Mouse (Mus musculus): ENCODE measurements around the gene Ppil1. TPM values are rescaled to one million over a fixed set of nuclear protein-coding genes. Genes with fewer than 3 reads are reported as not detected.

Gene Ppil1
- 101 TPM in 2 replicates for polyA plus RNA-seq (2014; fragmentation: Nextera tagmentation; extraction: Ambion mirVana)

GRCm38 (mm10) chr17:29263840-29264633 lies at the start of gene Ppil1:
Gene Ppil1, minus strand, starts transcription at chr17:29264186.
- H3K27ac ChIP-seq = peak within 1 kb of the TSS; percentile 97
- H3K36me3 ChIP-seq (replicated peaks; ENCODE audit: control insufficient read depth, insufficient read depth) = peaks cover 14% of the 10 kb centered on the region; the same call in 1 of the 2 replicates
- no peaks in the 10 kb centered on the region for H3K27me3 ChIP-seq (ENCODE audit: control insufficient read depth, insufficient read depth, low read length)
- DNase-seq (ENCODE audit: low spot score) = peak; percentile 81
- H3K9me3 ChIP-seq (ENCODE audit: control insufficient read depth, low read length) = no peaks in the 10 kb centered on the region
- H3K4me2 ChIP-seq (replicated peaks) = peak within 1 kb of the TSS; percentile 61
- H3K4me3 ChIP-seq (replicated peaks; ENCODE audit: low read length) = peak within 1 kb of the TSS; percentile 71
- H3K4me1 ChIP-seq (replicated peaks; ENCODE audit: control insufficient read depth, insufficient read depth, low read length) = peaks cover 14% of the 10 kb centered on the region
- ATAC-seq (ENCODE audit: low FRiP score) = peak; percentile 71
- peak within 1 kb of the TSS; percentile 73 for H3K9ac ChIP-seq
- 8% methylated on average over 38 of the region's 38 CpGs for WGBS

- Histone ChIP-seq H3K9me3 (ENCODE audit: control insufficient read depth, low read length) (no peaks in the 10 kb centered on the region; the same call in 1 of the 2 replicates), H3K4me2 (replicated peaks) (no peak overlapping the region), H3K27me3 (ENCODE audit: control insufficient read depth, insufficient read depth, low read length) (no peaks in the 10 kb centered on the region), H3K36me3 (replicated peaks; ENCODE audit: control insufficient read depth, insufficient read depth) (no peaks in the 10 kb centered on the region), H3K9ac (no peak overlapping the region), H3K4me3 (replicated peaks; ENCODE audit: low read length) (no peak overlapping the region), H3K27ac (no peak overlapping the region), H3K4me1 (replicated peaks; ENCODE audit: control insufficient read depth, insufficient read depth, low read length) (no peaks in the 10 kb centered on the region)
- ATAC-seq (ENCODE audit: low FRiP score) (no peak), DNase-seq (ENCODE audit: low spot score) (no peak)
These were observed 49.3 kb upstream of the Ppil1 start for GRCm38 (mm10) chr17:29313300-29313699.

- Histone ChIP-seq H3K4me1 (replicated peaks; ENCODE audit: control insufficient read depth, insufficient read depth, low read length) (0 out of 2 replicates have a peak, but pooled peaks cover 1% of the 10 kb centered on the region), H3K27me3 (ENCODE audit: control insufficient read depth, insufficient read depth, low read length) (no peaks in the 10 kb centered on the region), H3K4me2 (replicated peaks) (no peak overlapping the region), H3K9me3 (ENCODE audit: control insufficient read depth, low read length) (no peaks in the 10 kb centered on the region; the same call in 1 of the 2 replicates), H3K36me3 (replicated peaks; ENCODE audit: control insufficient read depth, insufficient read depth) (no peaks in the 10 kb centered on the region), H3K4me3 (replicated peaks; ENCODE audit: low read length) (no peak overlapping the region), H3K9ac (no peak overlapping the region), H3K27ac (no peak overlapping the region)
- 94% methylated on average over 2 of the region's 2 CpGs for WGBS
- DNase-seq (ENCODE audit: low spot score) = no peak
- no peak for ATAC-seq (ENCODE audit: low FRiP score)
These were observed 48.1 kb upstream of the Ppil1 start for GRCm38 (mm10) chr17:29312082-29312481.

DNA sequence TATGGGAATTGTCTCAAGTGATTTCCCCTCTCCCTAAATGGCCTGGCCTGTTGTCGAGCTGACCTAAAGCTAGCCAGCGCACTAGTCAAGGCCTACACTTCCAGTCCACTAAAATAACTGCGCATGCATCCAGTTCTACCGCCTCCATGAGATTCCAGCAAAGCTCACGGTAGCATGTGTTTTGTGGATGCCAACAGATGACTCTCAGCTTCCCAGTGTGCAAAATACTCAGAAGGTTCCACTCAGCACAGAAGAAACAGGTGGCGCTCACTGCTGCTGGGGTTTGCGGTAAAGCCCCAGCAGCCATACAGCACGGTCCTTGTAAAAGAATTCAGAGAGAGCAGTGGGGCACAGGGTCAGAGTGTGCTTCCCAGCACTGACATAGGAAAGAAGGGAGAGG lies 47.6 kb upstream of the Ppil1 start:
- Histone ChIP-seq H3K36me3 (replicated peaks; ENCODE audit: control insufficient read depth, insufficient read depth) (no peaks in the 10 kb centered on the region), H3K4me3 (replicated peaks; ENCODE audit: low read length) (no peak overlapping the region), H3K27ac (no peak overlapping the region), H3K4me2 (replicated peaks) (no peak overlapping the region), H3K27me3 (ENCODE audit: control insufficient read depth, insufficient read depth, low read length) (no peaks in the 10 kb centered on the region), H3K9ac (no peak overlapping the region), H3K9me3 (ENCODE audit: control insufficient read depth, low read length) (no peaks in the 10 kb centered on the region; the same call in 1 of the 2 replicates), H3K4me1 (replicated peaks; ENCODE audit: control insufficient read depth, insufficient read depth, low read length) (0 out of 2 replicates have a peak, but pooled peaks cover 4% of the 10 kb centered on the region)
- no peak for DNase-seq (ENCODE audit: low spot score)
- ATAC-seq (ENCODE audit: low FRiP score) = no peak
- WGBS = 91% methylated on average over 8 of the region's 8 CpGs

DNA sequence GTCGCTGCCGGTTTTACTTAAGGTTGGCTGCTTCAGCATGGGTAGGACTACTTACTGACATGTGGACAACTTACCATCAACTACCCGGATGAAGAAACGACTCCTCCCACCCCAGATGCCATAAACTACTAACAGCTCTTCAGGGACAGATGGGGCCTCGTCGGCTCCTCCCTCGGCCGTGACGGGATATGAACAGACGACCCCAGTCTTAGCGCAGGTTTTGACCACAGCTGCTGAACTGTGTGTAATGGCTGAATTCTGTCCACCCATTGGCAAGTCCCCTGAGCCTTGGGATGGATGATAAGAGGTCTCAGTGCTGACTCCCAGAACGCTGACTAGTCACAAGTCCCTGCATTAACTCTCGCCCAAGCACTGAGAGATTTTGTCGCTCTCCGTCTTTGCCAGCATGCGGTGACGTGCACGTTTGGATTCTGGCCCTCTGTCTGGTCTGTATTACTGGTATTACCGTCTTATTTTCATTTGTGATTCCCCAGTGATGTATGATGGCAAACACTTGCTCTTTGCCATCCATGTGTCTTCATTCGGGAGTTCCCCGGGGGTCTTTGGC lies 46.2 kb upstream of the Ppil1 start:
- no peak for DNase-seq (ENCODE audit: low spot score)
- Histone ChIP-seq H3K4me3 (replicated peaks; ENCODE audit: low read length) (no peak overlapping the region), H3K9ac (no peak overlapping the region), H3K36me3 (replicated peaks; ENCODE audit: control insufficient read depth, insufficient read depth) (no peaks in the 10 kb centered on the region), H3K4me1 (replicated peaks; ENCODE audit: control insufficient read depth, insufficient read depth, low read length) (0 out of 2 replicates have a peak, but pooled peaks cover 9% of the 10 kb centered on the region), H3K9me3 (ENCODE audit: control insufficient read depth, low read length) (no peaks in the 10 kb centered on the region; the same call in 1 of the 2 replicates), H3K27me3 (ENCODE audit: control insufficient read depth, insufficient read depth, low read length) (no peaks in the 10 kb centered on the region), H3K27ac (no peak overlapping the region), H3K4me2 (replicated peaks) (no peak overlapping the region)
- ATAC-seq (ENCODE audit: low FRiP score) = no peak
- 70% methylated on average over 21 of the region's 21 CpGs for WGBS

DNA sequence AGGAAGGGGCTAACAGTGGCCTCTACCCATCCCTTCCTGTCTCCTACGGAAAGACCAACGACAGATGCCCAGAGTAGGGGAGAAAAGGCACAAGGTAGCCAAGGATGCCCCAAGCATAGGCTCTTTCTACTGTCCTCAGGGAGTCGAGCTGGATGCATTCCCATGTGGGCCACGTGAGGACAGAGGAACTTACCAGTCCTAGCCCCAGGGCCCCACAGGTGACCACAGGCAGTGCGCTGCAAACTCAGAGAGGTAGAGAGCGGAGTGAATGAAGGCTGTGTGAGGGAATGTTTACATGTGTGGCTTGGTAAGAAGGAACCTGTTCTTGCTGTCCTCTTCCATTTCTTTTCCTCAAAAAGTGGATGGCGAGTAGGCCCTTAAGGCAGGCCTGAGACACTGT lies 41.9 kb upstream of the Ppil1 start:
- Histone ChIP-seq H3K36me3 (replicated peaks; ENCODE audit: control insufficient read depth, insufficient read depth) (peaks cover 18% of the 10 kb centered on the region), H3K4me2 (replicated peaks) (no peak overlapping the region), H3K9ac (no peak overlapping the region), H3K27me3 (ENCODE audit: control insufficient read depth, insufficient read depth, low read length) (no peaks in the 10 kb centered on the region), H3K4me3 (replicated peaks; ENCODE audit: low read length) (no peak overlapping the region), H3K9me3 (ENCODE audit: control insufficient read depth, low read length) (no peaks in the 10 kb centered on the region), H3K4me1 (replicated peaks; ENCODE audit: control insufficient read depth, insufficient read depth, low read length) (0 out of 2 replicates have a peak, but pooled peaks cover 9% of the 10 kb centered on the region), H3K27ac (no peak overlapping the region)
- WGBS = 58% methylated on average over 7 of the region's 7 CpGs
- ATAC-seq (ENCODE audit: low FRiP score) = peak; percentile 14; the same call in 1 of the 2 replicates
- DNase-seq (ENCODE audit: low spot score) = no peak

DNA sequence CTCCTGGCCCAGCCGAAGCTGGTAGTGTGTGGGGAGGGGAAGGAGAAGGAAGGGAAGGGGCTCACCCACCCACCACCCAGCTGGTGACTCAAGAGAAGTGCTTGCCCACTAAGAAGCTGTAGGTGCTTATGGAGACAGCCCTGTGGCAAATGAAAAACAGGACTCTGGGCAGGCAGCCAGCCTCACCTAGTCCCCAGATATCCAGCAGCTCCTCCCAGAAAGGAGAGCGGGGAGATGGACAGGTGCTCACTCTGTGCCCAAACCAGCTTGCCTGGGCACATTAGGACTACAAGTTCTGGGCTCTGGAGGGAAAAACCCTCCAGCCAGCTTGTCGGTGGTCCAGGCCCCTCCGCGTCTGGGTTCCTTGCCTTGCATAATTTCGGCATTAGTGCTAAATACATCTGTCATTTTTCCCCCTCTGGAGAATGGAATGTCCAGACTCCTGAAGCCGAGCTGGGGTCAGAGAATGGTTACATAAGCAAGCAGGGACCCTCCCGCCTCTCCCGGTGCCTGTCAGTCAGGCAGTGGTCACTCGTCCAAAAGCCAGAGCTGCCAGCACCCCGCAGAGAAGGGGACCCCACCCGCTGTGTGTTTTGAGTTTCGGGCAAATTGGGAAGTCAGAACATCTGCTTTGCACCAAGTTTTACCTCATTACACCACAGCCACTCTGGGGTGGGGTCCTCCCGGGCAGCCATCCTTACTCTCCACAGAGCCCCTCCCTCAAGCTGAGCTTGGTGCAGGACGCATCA lies 41.2 kb upstream of the Ppil1 start:
- no peak overlapping the region for H3K9ac ChIP-seq
- 0 out of 2 replicates have a peak, but pooled peaks cover 9% of the 10 kb centered on the region for H3K4me1 ChIP-seq (replicated peaks; ENCODE audit: control insufficient read depth, insufficient read depth, low read length)
- no peak overlapping the region for H3K4me3 ChIP-seq (replicated peaks; ENCODE audit: low read length)
- H3K36me3 ChIP-seq (replicated peaks; ENCODE audit: control insufficient read depth, insufficient read depth) = peaks cover 24% of the 10 kb centered on the region
- DNase-seq (ENCODE audit: low spot score) (no peak), ATAC-seq (ENCODE audit: low FRiP score) (peak; percentile 8; the same call in 1 of the 2 replicates)
- H3K27me3 ChIP-seq (ENCODE audit: control insufficient read depth, insufficient read depth, low read length) = no peaks in the 10 kb centered on the region
- H3K4me2 ChIP-seq (replicated peaks) = no peak overlapping the region
- H3K9me3 ChIP-seq (ENCODE audit: control insufficient read depth, low read length) = no peaks in the 10 kb centered on the region
- H3K27ac ChIP-seq = no peak overlapping the region
- 27% methylated on average over 15 of the region's 15 CpGs for WGBS

GRCm38 (mm10) chr17:29304376-29305057 lies 40.5 kb upstream of the Ppil1 start:
- Histone ChIP-seq H3K4me2 (replicated peaks) (no peak overlapping the region), H3K4me3 (replicated peaks; ENCODE audit: low read length) (no peak overlapping the region), H3K36me3 (replicated peaks; ENCODE audit: control insufficient read depth, insufficient read depth) (peaks cover 31% of the 10 kb centered on the region), H3K27ac (no peak overlapping the region), H3K4me1 (replicated peaks; ENCODE audit: control insufficient read depth, insufficient read depth, low read length) (0 out of 2 replicates have a peak, but pooled peaks cover 9% of the 10 kb centered on the region), H3K9me3 (ENCODE audit: control insufficient read depth, low read length) (no peaks in the 10 kb centered on the region), H3K27me3 (ENCODE audit: control insufficient read depth, insufficient read depth, low read length) (no peaks in the 10 kb centered on the region), H3K9ac (no peak overlapping the region)
- no peak for ATAC-seq (ENCODE audit: low FRiP score)
- DNase-seq (ENCODE audit: low spot score) = no peak
- 68% methylated on average over 13 of the region's 13 CpGs for WGBS
